Mouse (Mus musculus): ENCODE data around the gene Calm3.

Gene Calm3

DNA sequence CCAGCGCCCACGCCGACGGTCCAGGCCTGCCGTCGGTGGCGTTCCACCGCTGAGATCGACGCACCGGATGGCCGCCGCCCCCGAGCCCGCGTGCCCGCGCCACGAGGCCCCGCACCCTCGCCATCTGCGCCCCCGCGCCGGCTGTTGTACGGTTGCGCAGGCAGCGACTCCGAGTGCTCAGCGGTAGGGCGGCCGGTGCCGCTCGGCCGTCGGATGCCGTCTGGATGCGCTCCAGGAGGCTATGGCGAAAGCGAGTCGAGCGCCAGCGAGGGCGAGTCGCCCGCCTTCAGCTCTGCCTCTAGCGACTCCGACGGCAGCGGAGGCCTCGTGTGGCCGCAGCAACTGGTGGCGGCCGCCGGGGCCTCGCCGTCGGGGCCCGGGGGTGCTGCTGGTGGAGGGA is 38.0 kb downstream of the Calm3 start:
- DNase-seq, result no peak

- DNase-seq, result no peak
Measured at GRCm38 (mm10) chr7:16885271-16885776, 38.6 kb downstream of the Calm3 start.

DNA sequence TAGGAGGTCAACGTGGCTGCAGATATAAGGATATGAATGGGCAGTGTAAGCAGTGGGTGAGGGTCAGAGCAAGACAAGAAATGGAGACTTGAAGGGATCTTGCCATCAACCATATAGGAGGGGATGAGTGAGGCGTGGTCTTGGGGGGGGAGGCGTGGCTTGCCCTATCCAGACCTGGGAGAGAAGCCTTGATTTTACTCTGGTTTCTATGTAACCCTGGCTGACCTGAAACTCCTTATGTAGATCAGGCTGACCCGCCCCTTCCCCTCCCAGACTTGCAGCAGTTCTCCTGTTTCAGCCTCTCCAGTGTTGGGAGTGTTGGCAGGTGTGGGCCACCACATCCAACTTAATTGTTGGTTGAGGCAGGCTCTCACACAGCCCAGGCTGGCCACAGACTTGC is 39.6 kb downstream of the Calm3 start:
- no peak for DNase-seq

GRCm38 (mm10) chr7:16883162-16883561 is 40.8 kb downstream of the Calm3 start:
- no peak for DNase-seq

DNA sequence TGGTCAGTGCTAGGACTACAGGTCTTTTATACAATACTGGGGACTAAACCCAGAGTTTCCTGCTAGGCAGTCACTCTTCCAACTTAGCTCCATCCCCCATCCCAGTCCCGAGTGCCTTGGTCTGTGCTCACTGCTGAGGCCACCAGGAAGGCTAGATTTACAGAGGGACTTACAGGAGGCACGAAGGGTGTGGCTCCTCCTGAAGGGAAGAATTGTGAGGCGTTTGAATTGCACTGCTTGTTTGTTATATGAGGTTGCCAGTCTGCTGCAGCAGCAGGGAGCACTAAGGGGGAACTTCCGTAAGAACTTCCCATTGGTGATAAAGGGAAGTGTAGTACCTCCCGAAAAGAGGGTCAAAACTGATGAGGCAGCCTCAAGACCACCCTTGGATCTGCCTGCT is 43.3 kb downstream of the Calm3 start:
- no peak for DNase-seq

DNA sequence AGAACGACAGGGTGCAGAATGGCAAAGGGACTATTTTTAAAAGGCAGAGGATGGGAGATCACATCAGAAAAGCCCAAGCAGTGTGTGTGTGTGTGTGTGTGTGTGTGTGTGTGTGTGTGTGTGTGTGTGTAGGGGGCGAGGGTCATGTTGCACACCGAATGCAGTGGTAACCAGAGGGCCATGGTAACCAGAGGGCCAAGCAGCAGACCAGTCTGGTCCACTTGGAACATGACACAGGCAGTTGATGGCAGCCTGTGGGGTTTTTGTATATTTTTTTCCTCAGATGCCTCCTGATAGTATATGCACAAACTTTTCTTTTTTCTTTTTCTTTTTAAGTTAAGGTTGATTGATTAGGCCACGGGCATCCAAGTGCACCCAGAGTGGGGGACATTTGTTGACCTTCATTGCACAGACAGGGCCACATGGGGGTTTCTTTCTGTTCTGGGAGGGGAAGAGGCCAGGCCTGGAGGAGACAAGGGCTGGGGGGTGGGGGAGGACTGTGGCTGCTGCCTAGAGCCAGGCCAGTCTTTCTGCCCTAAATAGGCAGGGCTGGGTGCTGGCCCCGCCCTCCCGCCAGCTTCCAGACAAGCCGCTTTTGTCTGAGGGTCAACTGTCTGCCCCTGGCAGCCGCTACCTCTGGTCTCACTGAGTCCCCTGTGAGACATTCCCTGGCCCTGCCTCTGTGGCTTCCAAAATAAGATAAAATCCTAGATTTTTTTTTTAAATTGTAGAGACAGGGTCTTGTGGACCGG is 43.9 kb downstream of the Calm3 start:
- DNase-seq, result no peak

DNA sequence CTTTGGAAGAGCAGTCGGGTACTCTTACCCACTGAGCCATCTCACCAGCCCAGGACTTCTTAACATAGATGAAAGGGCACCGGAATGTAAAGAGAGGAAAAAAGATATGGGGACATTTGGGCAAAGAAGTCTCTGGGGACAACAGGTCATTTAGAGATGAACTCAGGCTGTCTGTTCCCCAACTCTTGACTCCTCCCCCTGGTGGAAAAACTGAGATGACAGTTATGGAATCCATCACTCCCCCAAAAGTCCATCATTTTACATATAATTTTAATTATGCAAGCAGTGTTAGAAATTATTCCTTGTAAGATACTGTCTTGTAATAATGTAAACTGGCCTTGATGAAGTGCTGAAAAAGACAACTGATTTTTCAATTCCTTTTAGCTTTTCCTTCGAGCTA is 46.2 kb downstream of the Calm3 start:
- DNase-seq, result no peak

GRCm38 (mm10) chr7:16876608-16877007 is 47.3 kb downstream of the Calm3 start:
- no peak for DNase-seq

DNA sequence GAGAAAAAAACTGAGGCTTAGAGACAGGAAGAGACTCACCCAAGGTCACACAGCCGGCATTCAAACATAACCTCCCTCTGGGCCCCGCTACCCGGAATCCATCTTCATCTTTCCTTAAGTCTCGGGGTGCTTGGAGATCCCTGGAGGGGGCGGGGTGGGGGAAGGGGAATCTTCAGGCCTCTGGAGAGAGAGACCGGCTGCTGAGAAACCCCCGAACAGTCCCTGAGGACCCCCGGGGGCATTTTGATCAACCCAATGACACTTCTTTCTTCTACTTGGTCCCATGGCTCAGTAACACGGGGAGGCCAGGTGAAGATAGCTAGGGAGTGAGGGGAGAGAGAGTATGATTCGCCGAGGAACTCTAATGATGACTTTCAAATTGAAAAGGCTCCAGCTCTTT is 47.9 kb downstream of the Calm3 start:
- DNase-seq, result no peak

DNA sequence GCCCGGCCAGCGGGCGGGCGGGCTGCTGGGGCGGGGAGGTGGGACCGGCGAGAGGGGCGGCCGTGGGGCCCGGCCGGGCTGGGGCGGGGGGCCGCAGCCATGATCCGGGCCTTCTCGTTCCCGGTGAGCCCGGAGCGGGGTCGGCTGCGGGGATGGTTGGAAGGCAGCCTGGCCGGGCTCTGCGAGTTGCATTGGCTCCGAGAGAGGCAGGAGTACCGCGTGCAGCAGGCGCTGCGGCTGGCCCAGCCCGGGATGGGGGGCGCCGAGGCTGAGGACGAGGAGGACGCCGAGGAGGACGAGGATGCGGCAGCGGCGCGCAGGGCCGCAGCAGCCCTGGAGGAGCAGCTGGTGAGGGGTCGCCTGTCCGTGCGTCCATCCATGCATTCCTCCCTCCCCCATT is 48.6 kb downstream of the Calm3 start:
- no peak for DNase-seq

DNA sequence AGATGAGACGGTGACA is 48.8 kb downstream of the Calm3 start, which contains the start of gene Dact3:
TSS of gene Dact3 (plus strand) at position 8 of the 16 bp plus-strand sequence.
- DNase-seq, result no peak

GRCm38 (mm10) chr7:16874756-16875309 is 49.1 kb downstream of the Calm3 start:
- peak; percentile 100 for DNase-seq

DNA sequence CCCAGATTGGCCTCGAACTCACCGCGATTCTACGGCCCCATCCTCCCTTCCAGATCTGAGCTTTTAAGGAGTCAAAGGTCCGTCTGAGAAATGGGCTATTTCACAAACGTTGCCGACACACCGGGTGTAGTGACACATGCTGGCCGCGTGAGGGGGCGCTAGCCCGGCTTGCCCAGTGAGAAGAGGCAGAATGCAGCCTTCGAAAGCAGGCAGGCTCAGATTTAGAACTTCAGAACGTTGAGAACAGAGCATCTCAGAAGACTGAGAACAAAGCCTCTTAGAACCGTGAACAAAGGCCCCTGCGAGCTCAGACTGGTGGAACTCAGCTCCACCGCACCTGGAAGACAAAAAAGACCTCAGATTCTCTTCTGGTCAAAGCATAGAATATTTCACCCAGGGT is 49.7 kb downstream of the Calm3 start:
- DNase-seq, result peak; percentile 83

GRCm38 (mm10) chr7:16873392-16873791 is 50.5 kb downstream of the Calm3 start:
- no peak for DNase-seq

DNA sequence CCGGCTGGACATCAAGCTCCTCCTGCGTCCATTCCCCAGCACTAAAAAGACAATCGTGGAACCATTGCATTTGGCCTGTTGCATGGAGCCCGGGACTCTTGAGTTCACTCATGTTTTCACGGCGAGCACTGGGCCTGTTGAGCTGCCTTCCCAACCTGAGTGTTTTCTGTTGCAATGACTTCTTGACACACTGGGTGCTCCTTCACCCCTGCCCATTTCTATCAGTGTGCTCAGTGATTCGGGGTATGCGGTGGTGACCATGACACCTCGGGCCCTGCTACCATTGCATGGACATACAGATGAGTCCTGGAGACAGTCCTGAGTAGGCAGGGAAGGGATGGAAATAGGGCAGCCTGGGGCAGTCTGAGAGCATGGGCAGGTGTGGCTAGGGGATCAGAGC is 51.4 kb downstream of the Calm3 start:
- no peak for DNase-seq

- DNase-seq, result no peak
Measured at GRCm38 (mm10) chr7:16871600-16871999, 52.3 kb downstream of the Calm3 start.

DNA sequence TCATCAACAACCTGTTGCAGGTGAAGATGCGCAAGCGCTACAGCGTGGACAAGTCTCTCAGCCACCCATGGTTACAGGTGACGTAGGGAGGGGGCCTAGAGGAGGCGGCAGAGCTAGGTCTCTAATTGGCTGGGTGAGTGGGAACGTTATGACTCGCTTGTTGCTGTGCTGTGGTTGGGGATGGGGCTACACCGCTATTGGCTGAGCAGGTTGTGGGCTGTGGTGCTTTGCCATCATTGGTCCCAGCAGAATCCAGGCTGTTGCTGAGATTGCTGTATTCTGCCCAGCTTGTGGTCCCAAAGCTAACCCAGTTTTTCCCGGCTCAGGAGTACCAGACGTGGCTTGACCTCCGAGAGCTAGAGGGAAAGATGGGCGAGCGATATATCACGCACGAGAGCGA is 54.4 kb downstream of the Calm3 start:
- DNase-seq, result peak; percentile 97

GRCm38 (mm10) chr7:16867488-16867887 is 56.4 kb downstream of the Calm3 start:
- DNase-seq, result no peak

Data from right cerebral cortex, adult 18-20 months (tissue).